Mouse (Mus musculus) liver, adult 2 months (tissue): ENCODE measurements at regions not wholly inside any gene's neighbourhood (a gene's known extent, or its start where the extent isn't known, plus 50 kb on each side); places are given as distances from the start of the nearest gene placed in this dataset.

Experiments used
- CTCF ChIP-seq: fragments of 200-500 bp; IDR thresholded peaks from 2 replicates; pipeline ENCODE4 v1.5.1; 2011; ENCODE audit warnings: low read depth, low read length, control low read depth
- POLR2A ChIP-seq: fragments of 200-500 bp; IDR thresholded peaks from 2 replicates; pipeline ENCODE4 v1.6.1; 2011; ENCODE audit warnings: low read length, control low read depth; ENCODE audit not compliant: insufficient read depth; ENCODE audit errors: extremely low read depth

- no peak for TF ChIP-seq POLR2A
- TF ChIP-seq CTCF: no peak
These were observed 56.2 kb upstream of the Man1a start for GRCm38 (mm10) chr10:54132634-54133033.
